Mouse (Mus musculus): Measurements from ENCODE around the gene Barhl2. TPM values are rescaled to one million over a fixed set of nuclear protein-coding genes. Genes with fewer than 3 reads are reported as not detected.

Gene Barhl2
- polyA plus RNA-seq (2016; fragmentation: Nextera tagmentation; extraction: Ambion mirVana) = 2.9 and 3.4 TPM in 2 replicates

DNA sequence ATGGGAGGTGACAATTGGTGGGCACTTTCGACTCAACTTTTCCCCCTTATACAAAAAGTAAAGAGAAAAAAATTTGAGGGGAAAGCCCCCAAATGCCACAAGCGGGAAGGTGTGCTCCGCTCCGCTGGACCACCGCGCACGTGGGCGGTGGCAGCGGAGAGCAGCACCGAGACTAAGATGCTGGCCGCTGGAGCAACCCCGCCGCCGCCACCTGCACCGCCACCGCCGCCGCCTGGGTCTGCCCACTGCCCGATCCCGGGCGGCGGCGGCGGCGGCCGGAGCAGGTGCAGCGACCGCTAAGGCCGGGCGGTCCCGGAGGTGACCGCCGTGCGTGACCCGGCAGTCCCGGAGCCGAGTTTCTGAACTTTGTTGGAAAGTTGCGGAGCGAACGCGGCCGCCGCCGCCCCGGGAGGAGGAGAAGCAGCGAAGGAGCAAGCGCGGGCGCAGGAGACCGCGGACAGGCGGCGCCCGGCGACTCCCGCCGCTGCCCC lies at the start of gene Barhl2:
Barhl2 (minus strand) TSS at position 181 of the 491 bp plus-strand sequence.
- Histone ChIP-seq H3K27me3 (replicated peaks) (peaks cover 89% of the 10 kb centered on the region), H3K9me3 (no peaks in the 10 kb centered on the region), H3K9ac (peak within 1 kb of the TSS; percentile 38), H3K4me1 (peaks cover 29% of the 10 kb centered on the region), H3K27ac (peak within 1 kb of the TSS; percentile 22; the same call in 1 of the 2 replicates), H3K4me2 (replicated peaks) (peak within 1 kb of the TSS; percentile 82), H3K4me3 (peak within 1 kb of the TSS; percentile 47), H3K36me3 (no peaks in the 10 kb centered on the region)
- WGBS = 0% methylated on average over 53 of the region's 57 CpGs
- peak; percentile 27 for ATAC-seq (ENCODE audit: low FRiP score, low read depth)

DNA sequence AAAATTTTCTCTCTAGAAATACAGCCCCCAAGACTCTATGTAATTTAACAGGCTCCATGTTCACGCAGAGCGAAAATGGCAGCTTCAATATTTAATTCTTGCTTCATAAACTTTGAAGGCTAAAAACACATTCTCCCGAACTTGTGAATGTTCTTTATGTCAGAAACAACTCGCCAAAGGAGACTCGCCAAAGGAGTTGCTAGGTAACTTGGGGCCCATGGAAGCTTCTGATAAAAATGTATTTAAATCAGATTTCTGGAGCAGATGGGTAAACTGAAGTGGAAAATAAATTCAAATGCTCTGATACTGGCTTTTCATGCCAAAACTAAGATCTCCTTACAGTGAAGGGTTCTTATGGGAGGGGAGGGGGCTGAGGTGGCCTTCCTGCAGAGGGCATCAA lies 48.1 kb upstream of the Barhl2 start:
- Histone ChIP-seq H3K9me3 (no peaks in the 10 kb centered on the region), H3K9ac (no peak overlapping the region), H3K27ac (no peak overlapping the region), H3K27me3 (replicated peaks) (no peaks in the 10 kb centered on the region), H3K4me2 (replicated peaks) (no peak overlapping the region), H3K4me1 (no peaks in the 10 kb centered on the region; the same call in 1 of the 2 replicates), H3K4me3 (no peak overlapping the region), H3K36me3 (no peaks in the 10 kb centered on the region)
- 86% methylated on average over 5 of the region's 5 CpGs for WGBS
- no peak for ATAC-seq (ENCODE audit: low FRiP score, low read depth)

DNA sequence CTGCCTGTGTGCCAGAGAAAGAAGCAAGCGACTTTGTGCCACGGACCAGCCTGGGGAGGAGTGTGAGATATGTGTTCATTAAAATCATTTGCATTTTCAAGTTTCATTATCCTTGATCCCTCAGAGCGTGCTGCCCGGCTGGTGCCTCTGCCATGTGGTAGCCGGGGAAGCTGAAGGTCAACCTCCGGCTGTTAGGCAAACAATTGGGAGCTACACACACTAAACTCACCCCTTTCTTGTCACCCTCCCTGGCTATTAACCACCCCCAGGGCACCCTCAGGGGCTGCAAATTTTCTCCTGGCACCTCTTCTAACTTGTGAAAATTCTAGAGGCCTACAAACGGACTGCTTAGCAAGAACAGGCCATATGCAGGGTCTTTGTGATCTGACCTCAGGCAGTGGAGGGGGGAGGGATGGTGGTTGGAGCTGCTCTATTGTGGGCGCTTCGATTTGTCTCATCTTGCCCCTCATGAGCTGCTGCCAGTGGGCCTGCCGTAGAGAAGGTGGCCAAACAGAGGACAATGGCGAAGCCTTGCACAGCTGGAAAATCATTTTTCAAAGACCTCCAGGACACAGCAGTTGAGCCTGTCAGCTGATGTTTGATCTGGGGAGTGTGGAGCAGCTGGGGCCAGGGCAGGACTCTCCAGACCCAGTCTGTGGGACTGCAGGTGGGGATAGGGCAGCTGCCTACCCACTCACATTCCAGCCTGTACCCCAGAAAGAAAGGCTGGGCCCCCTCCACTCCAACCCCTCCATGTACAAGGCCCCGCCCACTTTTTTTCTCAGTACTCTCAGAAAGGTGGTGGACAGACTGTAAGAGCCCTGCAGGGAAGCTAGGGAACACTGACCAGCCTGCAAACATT lies 44.9 kb upstream of the Barhl2 start:
- Histone ChIP-seq H3K27me3 (replicated peaks) (no peaks in the 10 kb centered on the region), H3K36me3 (no peaks in the 10 kb centered on the region), H3K27ac (no peak overlapping the region), H3K4me3 (no peak overlapping the region), H3K9me3 (no peaks in the 10 kb centered on the region), H3K9ac (no peak overlapping the region), H3K4me1 (no peaks in the 10 kb centered on the region; the same call in 1 of the 2 replicates), H3K4me2 (replicated peaks) (no peak overlapping the region)
- WGBS = 36% methylated on average over 12 of the region's 12 CpGs
- peak; percentile 68 for ATAC-seq (ENCODE audit: low FRiP score, low read depth)

DNA sequence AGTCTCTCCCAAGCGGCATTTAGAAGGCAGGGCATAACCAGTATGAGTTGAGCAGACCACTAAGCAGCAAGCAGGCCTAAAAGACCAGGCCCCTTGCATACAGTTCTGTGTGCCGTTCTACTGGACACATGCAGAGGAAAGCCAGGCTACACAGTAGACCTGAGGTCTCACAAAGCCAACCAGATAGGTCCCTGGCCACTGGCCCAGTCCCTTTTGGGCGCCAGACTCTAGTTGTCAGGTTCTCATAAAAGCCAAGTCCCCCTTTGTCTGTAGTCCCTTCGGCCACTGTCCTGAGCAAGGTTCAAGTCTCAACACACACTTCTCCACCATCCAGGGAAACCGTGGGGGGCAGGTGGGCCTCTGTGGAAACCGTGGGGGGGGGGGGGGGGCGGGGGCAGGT lies 44.3 kb upstream of the Barhl2 start:
- Histone ChIP-seq H3K9me3 (no peaks in the 10 kb centered on the region), H3K9ac (no peak overlapping the region), H3K4me1 (no peaks in the 10 kb centered on the region; the same call in 1 of the 2 replicates), H3K4me3 (no peak overlapping the region), H3K4me2 (replicated peaks) (no peak overlapping the region), H3K36me3 (no peaks in the 10 kb centered on the region), H3K27me3 (replicated peaks) (no peaks in the 10 kb centered on the region), H3K27ac (no peak overlapping the region)
- 79% methylated on average over 7 of the region's 7 CpGs for WGBS
- no peak for ATAC-seq (ENCODE audit: low FRiP score, low read depth)

DNA sequence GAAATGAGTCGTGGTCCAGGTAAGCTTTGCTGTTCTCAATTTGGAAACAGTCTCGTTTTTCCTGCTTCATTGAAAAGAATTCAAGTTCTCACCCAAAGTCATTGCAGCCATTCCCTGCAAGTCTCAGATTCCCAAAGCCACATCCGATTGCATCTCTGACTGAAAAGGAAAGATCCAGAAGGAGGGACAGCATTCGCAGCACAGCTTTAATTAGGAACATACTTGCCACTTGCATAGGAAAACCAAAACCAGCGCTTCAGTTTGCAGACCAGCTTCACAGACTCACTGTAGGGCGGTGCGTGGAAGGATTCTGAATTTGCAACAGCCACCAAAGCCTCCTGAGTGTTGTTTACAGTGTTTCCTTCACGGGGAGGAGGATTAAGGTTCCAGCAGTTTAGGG lies 33.8 kb upstream of the Barhl2 start:
- H3K4me2 ChIP-seq (replicated peaks) = no peak overlapping the region
- no peak overlapping the region for H3K9ac ChIP-seq
- H3K4me3 ChIP-seq = no peak overlapping the region
- H3K9me3 ChIP-seq = no peaks in the 10 kb centered on the region
- no peak overlapping the region for H3K27ac ChIP-seq
- WGBS = 69% methylated on average over 8 of the region's 8 CpGs
- no peaks in the 10 kb centered on the region for H3K36me3 ChIP-seq
- H3K4me1 ChIP-seq = no peaks in the 10 kb centered on the region
- H3K27me3 ChIP-seq (replicated peaks) = no peaks in the 10 kb centered on the region
- ATAC-seq (ENCODE audit: low FRiP score, low read depth) = no peak

DNA sequence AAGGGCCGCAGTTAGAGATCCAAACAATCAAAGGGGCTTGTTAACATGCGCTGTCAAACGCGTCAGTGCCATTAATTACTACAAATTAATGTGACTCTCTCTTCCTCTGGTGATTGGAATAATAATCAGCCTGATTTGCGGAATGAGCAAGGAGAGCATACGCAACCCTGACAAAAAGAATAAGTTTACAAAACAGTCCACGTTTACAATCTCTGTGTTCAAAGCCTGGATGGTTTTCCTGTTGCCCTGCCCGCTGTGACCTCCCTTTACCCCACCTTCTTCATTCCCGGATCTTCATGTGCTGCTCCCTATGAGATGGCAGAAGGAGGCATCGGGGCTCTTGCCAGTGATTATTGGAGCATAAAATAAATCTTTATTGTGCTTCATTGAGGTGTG lies 14.1 kb upstream of the Barhl2 start:
- H3K4me2 ChIP-seq (replicated peaks) = no peak overlapping the region
- 2% methylated on average over 10 of the region's 10 CpGs for WGBS
- no peak overlapping the region for H3K4me3 ChIP-seq
- H3K4me1 ChIP-seq = 0 out of 2 replicates have a peak, but pooled peaks cover 4% of the 10 kb centered on the region
- ATAC-seq (ENCODE audit: low FRiP score, low read depth) = no peak
- no peak overlapping the region for H3K9ac ChIP-seq
- peaks cover 70% of the 10 kb centered on the region for H3K27me3 ChIP-seq (replicated peaks)
- no peaks in the 10 kb centered on the region for H3K9me3 ChIP-seq
- H3K27ac ChIP-seq = no peak overlapping the region
- H3K36me3 ChIP-seq = no peaks in the 10 kb centered on the region

DNA sequence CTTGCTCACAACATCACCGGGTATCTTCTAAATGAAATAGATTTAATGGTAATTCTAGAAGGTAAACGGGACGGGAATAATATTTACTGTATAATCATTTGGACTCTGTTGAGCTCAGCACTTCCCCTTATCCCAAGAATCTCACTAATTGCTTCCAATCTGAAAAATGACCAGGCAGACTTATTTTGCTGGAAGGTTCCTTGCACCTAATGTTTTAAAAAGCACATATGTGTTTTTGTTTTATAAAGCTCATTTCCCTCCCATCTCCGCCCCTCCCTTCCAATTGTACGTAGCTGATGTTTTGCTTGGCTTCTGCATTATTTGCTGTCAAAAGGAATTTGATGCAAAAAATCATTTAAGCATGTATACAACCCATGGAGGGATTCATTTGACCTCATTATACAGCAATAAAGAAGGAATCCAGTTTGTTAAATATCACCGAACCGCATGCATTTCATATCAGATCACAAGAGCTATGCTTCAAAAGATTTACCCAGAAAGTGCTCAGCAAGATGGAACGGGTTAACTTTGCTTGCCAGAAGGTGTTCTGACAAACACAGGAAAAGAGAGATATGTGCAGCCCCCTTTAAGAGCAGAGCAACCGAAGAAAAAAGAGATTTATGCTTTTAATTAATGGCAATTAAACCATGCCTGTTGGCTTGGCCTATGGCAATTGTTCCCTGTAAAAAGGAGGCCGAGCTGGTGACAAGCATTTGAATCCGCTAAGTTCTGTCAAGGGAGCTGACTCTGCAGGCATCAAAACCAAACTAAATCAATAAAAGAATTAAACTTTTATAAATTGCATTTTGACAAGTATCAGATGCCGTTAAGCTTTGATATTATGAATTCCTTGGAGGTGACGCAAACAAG lies 13.5 kb upstream of the Barhl2 start:
- WGBS = 8% methylated on average over 13 of the region's 13 CpGs
- Histone ChIP-seq H3K27ac (no peak overlapping the region), H3K9me3 (no peaks in the 10 kb centered on the region), H3K9ac (no peak overlapping the region), H3K4me2 (replicated peaks) (no peak overlapping the region), H3K36me3 (no peaks in the 10 kb centered on the region), H3K4me3 (no peak overlapping the region), H3K4me1 (0 out of 2 replicates have a peak, but pooled peaks cover 4% of the 10 kb centered on the region), H3K27me3 (replicated peaks) (peaks cover 76% of the 10 kb centered on the region)
- ATAC-seq (ENCODE audit: low FRiP score, low read depth) = no peak; the same call in 1 of the 2 replicates

DNA sequence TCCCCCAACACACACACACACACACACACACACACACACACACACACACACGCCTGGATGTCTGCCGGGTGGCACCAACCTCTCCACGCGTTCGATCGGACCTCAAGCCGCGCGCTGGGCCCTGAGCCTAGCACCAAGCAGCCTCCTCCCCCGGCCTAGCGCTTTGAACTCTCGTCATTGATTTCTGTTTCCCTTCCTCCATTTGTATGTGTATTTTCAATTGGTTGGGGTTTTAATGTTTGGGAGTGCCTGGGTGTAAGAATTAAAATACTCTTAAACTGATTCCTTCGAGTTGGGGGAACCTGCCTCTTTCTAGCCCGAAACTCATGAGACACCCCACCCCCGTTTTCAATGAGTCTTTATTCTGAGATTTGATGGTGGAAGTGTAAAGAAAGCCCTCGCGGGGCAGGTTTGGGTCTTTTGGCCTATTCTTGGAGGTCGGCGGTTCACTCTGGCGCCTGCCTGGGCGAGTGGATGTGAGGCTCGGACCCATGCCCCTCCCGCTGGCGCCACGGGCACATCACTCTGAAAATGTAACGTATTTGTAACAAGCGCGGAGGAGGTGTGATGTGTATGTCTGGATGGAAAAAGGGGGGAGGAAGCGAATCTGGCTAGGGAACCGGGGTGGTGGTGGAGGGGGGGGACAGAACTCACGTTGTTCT lies 7.3 kb upstream of the Barhl2 start:
- Histone ChIP-seq H3K4me3 (no peak overlapping the region), H3K9ac (no peak overlapping the region), H3K4me2 (replicated peaks) (no peak overlapping the region; the same call in 1 of the 2 replicates), H3K27me3 (replicated peaks) (peaks cover 96% of the 10 kb centered on the region), H3K4me1 (peaks cover 4% of the 10 kb centered on the region; the same call in 1 of the 2 replicates), H3K36me3 (no peaks in the 10 kb centered on the region), H3K27ac (no peak overlapping the region), H3K9me3 (no peaks in the 10 kb centered on the region)
- ATAC-seq (ENCODE audit: low FRiP score, low read depth) = no peak
- WGBS = 1% methylated on average over 31 of the region's 31 CpGs

DNA sequence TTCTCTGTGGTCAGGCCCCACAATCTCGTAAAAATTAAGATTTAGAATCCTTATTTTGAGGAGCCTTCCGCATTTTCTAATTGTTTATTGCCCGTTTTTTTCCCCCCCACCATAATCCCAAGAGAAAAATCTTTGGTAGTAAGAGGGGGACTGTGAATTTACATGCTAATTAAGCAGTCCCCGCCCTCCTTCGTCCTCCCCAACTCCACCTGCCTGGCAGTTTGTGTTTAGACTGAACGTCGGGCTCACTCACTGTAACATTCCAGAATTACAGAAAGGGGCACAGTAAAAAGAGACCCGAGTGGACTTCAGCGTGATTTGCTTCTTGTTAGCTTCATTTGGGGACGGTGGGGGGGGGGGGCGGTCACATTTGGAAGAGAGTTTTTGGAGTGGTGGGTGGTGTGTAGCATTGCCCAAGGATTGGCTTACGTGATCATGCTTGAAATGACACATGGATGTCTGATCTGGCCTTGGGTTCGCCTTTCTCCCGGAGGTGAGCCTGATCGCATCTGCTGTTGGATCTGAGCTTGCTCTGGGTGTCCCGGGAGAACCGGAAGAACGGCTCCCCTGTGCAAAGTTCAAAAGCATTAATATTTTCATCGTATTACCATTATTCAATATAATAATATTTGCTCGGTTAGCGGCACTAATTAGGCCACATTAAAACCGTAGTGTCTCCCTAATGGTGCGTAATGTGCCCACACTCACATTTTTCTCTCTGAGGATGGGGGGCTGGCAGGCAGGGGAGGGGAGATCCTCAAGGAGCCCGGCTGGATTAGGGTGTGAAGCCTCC lies 6.6 kb upstream of the Barhl2 start:
- Histone ChIP-seq H3K9ac (no peak overlapping the region), H3K4me3 (no peak overlapping the region), H3K27me3 (replicated peaks) (peaks cover 97% of the 10 kb centered on the region), H3K9me3 (no peaks in the 10 kb centered on the region), H3K36me3 (no peaks in the 10 kb centered on the region), H3K27ac (no peak overlapping the region), H3K4me1 (peaks cover 4% of the 10 kb centered on the region; the same call in 1 of the 2 replicates), H3K4me2 (replicated peaks) (no peak overlapping the region; the same call in 1 of the 2 replicates)
- under 1% methylated on average over 24 of the region's 24 CpGs for WGBS
- ATAC-seq (ENCODE audit: low FRiP score, low read depth) = no peak

DNA sequence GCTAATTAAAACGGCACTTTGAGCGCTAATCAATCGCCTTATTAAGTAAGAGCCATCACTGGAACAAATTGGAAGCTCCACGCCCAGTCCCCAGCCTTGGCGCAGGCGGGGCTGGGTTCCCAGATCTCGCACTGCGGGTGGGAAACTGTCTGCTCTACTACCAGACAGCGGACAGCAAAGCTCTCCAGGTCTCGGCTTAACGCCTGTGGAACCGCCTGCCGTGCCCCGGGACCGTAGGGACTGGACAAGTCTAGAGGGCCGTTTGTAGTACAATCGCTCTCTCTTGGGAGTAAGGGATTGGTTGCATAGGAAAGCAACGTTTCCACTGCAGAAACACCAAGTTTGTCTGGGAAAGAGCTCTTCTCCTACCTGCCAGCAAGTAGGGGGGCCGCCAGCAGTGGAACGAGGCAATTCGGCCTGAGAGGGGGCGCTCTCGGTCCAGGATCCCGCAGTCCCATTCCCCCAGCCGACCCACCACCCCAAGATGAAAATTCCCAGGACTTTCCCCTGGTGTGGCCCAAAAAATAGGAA lies 5.8 kb upstream of the Barhl2 start:
- Histone ChIP-seq H3K9ac (no peak overlapping the region), H3K9me3 (no peaks in the 10 kb centered on the region), H3K27me3 (replicated peaks) (peaks cover 97% of the 10 kb centered on the region), H3K4me2 (replicated peaks) (no peak overlapping the region; the same call in 1 of the 2 replicates), H3K27ac (no peak overlapping the region), H3K36me3 (no peaks in the 10 kb centered on the region), H3K4me1 (peaks cover 10% of the 10 kb centered on the region), H3K4me3 (no peak overlapping the region; the same call in 1 of the 2 replicates)
- WGBS = 0% methylated on average over 25 of the region's 25 CpGs
- no peak; the same call in 1 of the 2 replicates for ATAC-seq (ENCODE audit: low FRiP score, low read depth)

DNA sequence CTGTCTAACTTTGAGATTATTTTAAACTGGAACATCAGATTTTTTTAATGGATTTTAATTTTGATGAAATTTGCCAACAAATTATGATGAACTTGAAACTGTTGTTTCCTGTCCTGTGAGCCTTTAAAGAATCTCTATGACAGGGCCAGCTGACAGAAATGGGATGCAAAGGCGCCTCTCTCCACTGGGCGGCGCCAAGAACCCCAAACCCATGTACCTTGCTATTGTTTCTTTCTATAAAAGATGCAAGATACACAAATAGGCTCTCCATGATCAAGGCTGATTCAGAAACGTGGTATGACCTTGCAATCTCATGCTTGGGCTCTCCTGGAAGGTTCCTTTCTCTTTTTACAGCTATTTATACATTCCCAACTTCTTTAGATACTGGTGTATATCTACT lies 3.9 kb upstream of the Barhl2 start:
- WGBS = under 1% methylated on average over 4 of the region's 4 CpGs
- peaks cover 26% of the 10 kb centered on the region for H3K4me1 ChIP-seq
- no peak overlapping the region for H3K27ac ChIP-seq
- ATAC-seq (ENCODE audit: low FRiP score, low read depth) = no peak
- H3K4me2 ChIP-seq (replicated peaks) = no peak overlapping the region
- H3K9ac ChIP-seq = no peak overlapping the region
- H3K36me3 ChIP-seq = no peaks in the 10 kb centered on the region
- no peaks in the 10 kb centered on the region for H3K9me3 ChIP-seq
- no peak overlapping the region for H3K4me3 ChIP-seq
- H3K27me3 ChIP-seq (replicated peaks) = peaks cover 95% of the 10 kb centered on the region
